Mouse (Mus musculus) kidney, adult 2 months (tissue): ENCODE measurements around the gene Zmpste24.

Source experiments
- CTCF ChIP-seq: fragments of 200-500 bp; conservative IDR thresholded peaks from 2 replicates; pipeline ENCODE4 v1.5.1; 2011; ENCODE audit warnings: low read depth, mild to moderate bottlenecking, control low read depth, low read length, moderate library complexity, mixed read lengths; ENCODE audit not compliant: insufficient read depth, insufficient read length
- POLR2A ChIP-seq: fragments of 200-500 bp; IDR thresholded peaks from one replicate; pipeline ENCODE4 v1.6.1; 2011; ENCODE audit warnings: low read depth, low read length, control low read depth

DNA sequence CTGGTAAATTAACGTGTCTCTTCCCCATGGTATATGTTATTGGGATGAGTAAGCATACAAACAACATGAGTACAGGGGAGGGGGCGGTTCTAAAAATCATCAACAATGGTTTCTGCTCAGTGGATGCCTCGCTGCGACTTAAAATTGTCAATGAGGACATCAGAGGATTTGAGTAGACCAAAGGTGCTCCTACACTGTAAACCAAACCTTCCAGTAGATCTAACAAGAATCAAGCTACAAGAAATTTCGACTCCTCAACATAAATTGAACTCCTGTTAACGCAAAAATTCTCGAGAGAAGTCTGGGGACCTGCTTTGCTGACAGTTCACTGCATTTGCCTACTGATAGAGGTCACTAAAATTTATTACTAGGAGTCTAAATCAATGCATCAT, 82.8 kb downstream of the Zmpste24 start:
- no peak for TF ChIP-seq POLR2A
- no peak for TF ChIP-seq CTCF
